Mouse (Mus musculus) midbrain, embryonic 15.5 days (tissue): ENCODE measurements around the gene Sf3b3. TPM values are rescaled to one million over a fixed set of nuclear protein-coding genes. Genes with fewer than 3 reads are reported as not detected.

ENCODE experiments used
- ATAC-seq: fragments of 200-750 bp; cut with Nextera tagmentation; replicated peaks from 2 replicates; pipeline ENCODE4 v1.8.0; 2017; ENCODE audit warnings: moderate TSS enrichment
- H3K27ac ChIP-seq: fragments of 300-500 bp; sonication (generic); 2 replicates; pipeline ENCODE4 v1.5.1; 2015; ENCODE audit warnings: mild to moderate bottlenecking, inconsistent platforms
- H3K27me3 ChIP-seq: fragments of 300-500 bp; sonication (generic); replicated peaks from 2 replicates; pipeline ENCODE4 v1.6.1; 2015; ENCODE audit warnings: inconsistent platforms
- H3K36me3 ChIP-seq: fragments of 300-500 bp; sonication (generic); replicated peaks from 2 replicates; pipeline ENCODE4 v1.6.1; 2015; ENCODE audit warnings: inconsistent platforms
- H3K4me1 ChIP-seq: fragments of 300-500 bp; sonication (generic); 2 replicates; pipeline ENCODE4 v1.6.1; 2015; ENCODE audit warnings: inconsistent platforms
- H3K4me2 ChIP-seq: fragments of 300-500 bp; sonication (generic); 2 replicates; pipeline ENCODE4 v1.6.1; 2015; ENCODE audit warnings: inconsistent platforms, mild to moderate bottlenecking, moderate library complexity
- H3K4me3 ChIP-seq: fragments of 300-500 bp; sonication (generic); 2 replicates; pipeline ENCODE4 v1.5.1; 2015; ENCODE audit warnings: mild to moderate bottlenecking, inconsistent platforms
- H3K9ac ChIP-seq: fragments of 300-500 bp; sonication (generic); 2 replicates; pipeline ENCODE4 v1.6.1; 2015; ENCODE audit warnings: mild to moderate bottlenecking, inconsistent platforms
- H3K9me3 ChIP-seq: fragments of 300-500 bp; sonication (generic); 2 replicates; pipeline ENCODE4 v1.6.1; 2016; ENCODE audit warnings: inconsistent platforms
- WGBS: fragments of 180-500 bp; shearing (Covaris S2); methylation state at CpG from one replicate; pipeline ENCODE4 v1.1.7; 2015; ENCODE audit warnings: mixed read lengths; 5-methylcytosine and 5-hydroxymethylcytosine counted together
- polyA plus RNA-seq: library from polyadenylated mRNA; unstranded; fragments of >200 nt; fragmentation: Nextera tagmentation; extraction: Ambion mirVana; gene quantifications from 2 replicates; pipeline ENCODE4 v1.2.1, GENCODE M21; 2015

Gene Sf3b3
- polyA plus RNA-seq, 1 experiment from 2014 or later = 101 TPM

GRCm38 (mm10) chr8:110779924-110780718 is 66.5 kb downstream of the Sf3b3 start:
- Histone ChIP-seq H3K36me3 (no peaks in the 10 kb centered on the region), H3K27ac (no peak overlapping the region), H3K4me3 (no peak overlapping the region), H3K4me1 (no peaks in the 10 kb centered on the region), H3K27me3 (no peaks in the 10 kb centered on the region), H3K4me2 (no peak overlapping the region), H3K9ac (no peak overlapping the region), H3K9me3 (no peaks in the 10 kb centered on the region)
- 84% methylated on average over 13 of the region's 13 CpGs for WGBS
- no peak for ATAC-seq

GRCm38 (mm10) chr8:110776335-110776734 is 70.3 kb downstream of the Sf3b3 start:
- WGBS = 96% methylated on average over 3 of the region's 3 CpGs

GRCm38 (mm10) chr8:110775721-110776120 is 70.9 kb downstream of the Sf3b3 start:
- no peak overlapping the region for H3K4me3 ChIP-seq
- no peak for ATAC-seq
- no peaks in the 10 kb centered on the region for H3K9me3 ChIP-seq
- no peaks in the 10 kb centered on the region for H3K4me1 ChIP-seq
- no peak overlapping the region for H3K27ac ChIP-seq
- no peaks in the 10 kb centered on the region for H3K27me3 ChIP-seq
- no peak overlapping the region for H3K9ac ChIP-seq
- no peak overlapping the region for H3K4me2 ChIP-seq
- WGBS = 93% methylated on average over 3 of the region's 3 CpGs
- no peaks in the 10 kb centered on the region for H3K36me3 ChIP-seq

More at GRCm38 (mm10) chr8:110776335-110776734, 70.3 kb downstream of the Sf3b3 start:
- no peak for ATAC-seq
- Histone ChIP-seq H3K27me3 (no peaks in the 10 kb centered on the region), H3K36me3 (no peaks in the 10 kb centered on the region), H3K27ac (no peak overlapping the region), H3K4me1 (no peaks in the 10 kb centered on the region), H3K9ac (no peak overlapping the region), H3K4me3 (no peak overlapping the region), H3K9me3 (no peaks in the 10 kb centered on the region), H3K4me2 (no peak overlapping the region)

GRCm38 (mm10) chr8:110775316-110775715 is 71.3 kb downstream of the Sf3b3 start:
- no peak for ATAC-seq
- Histone ChIP-seq H3K4me2 (no peak overlapping the region), H3K9me3 (no peaks in the 10 kb centered on the region), H3K27me3 (no peaks in the 10 kb centered on the region), H3K4me1 (no peaks in the 10 kb centered on the region), H3K9ac (no peak overlapping the region), H3K4me3 (no peak overlapping the region), H3K36me3 (no peaks in the 10 kb centered on the region), H3K27ac (no peak overlapping the region)
- WGBS = 74% methylated on average over 8 of the region's 8 CpGs

- Histone ChIP-seq H3K36me3 (no peaks in the 10 kb centered on the region), H3K9me3 (no peaks in the 10 kb centered on the region), H3K4me3 (no peak overlapping the region), H3K4me2 (no peak overlapping the region), H3K9ac (no peak overlapping the region), H3K4me1 (no peaks in the 10 kb centered on the region), H3K27me3 (no peaks in the 10 kb centered on the region), H3K27ac (no peak overlapping the region)
- WGBS = 87% methylated on average over 6 of the region's 6 CpGs
- ATAC-seq = no peak
Measured at GRCm38 (mm10) chr8:110774725-110775124, 71.9 kb downstream of the Sf3b3 start.

GRCm38 (mm10) chr8:110774047-110774446 is 72.5 kb downstream of the Sf3b3 start:
- ATAC-seq = no peak
- WGBS = 88% methylated on average over 3 of the region's 3 CpGs
- Histone ChIP-seq H3K27ac (no peak overlapping the region), H3K9me3 (no peaks in the 10 kb centered on the region), H3K4me3 (no peak overlapping the region), H3K36me3 (no peaks in the 10 kb centered on the region), H3K27me3 (no peaks in the 10 kb centered on the region), H3K4me2 (no peak overlapping the region), H3K9ac (no peak overlapping the region), H3K4me1 (no peaks in the 10 kb centered on the region)

- H3K36me3 ChIP-seq = no peaks in the 10 kb centered on the region
- no peak overlapping the region for H3K4me3 ChIP-seq
- no peaks in the 10 kb centered on the region for H3K4me1 ChIP-seq
- no peak overlapping the region for H3K27ac ChIP-seq
- WGBS = 88% methylated on average over 7 of the region's 7 CpGs
- no peak overlapping the region for H3K4me2 ChIP-seq
- no peak overlapping the region for H3K9ac ChIP-seq
- H3K9me3 ChIP-seq = no peaks in the 10 kb centered on the region
- ATAC-seq = no peak
- no peaks in the 10 kb centered on the region for H3K27me3 ChIP-seq
Measured at GRCm38 (mm10) chr8:110772452-110772851, 74.1 kb downstream of the Sf3b3 start.

- no peak overlapping the region for H3K4me3 ChIP-seq
- 91% methylated on average over 6 of the region's 6 CpGs for WGBS
- H3K4me1 ChIP-seq = no peaks in the 10 kb centered on the region
- H3K27ac ChIP-seq = no peak overlapping the region
- no peak overlapping the region for H3K9ac ChIP-seq
- H3K27me3 ChIP-seq = no peaks in the 10 kb centered on the region
- no peak for ATAC-seq
- H3K9me3 ChIP-seq = no peaks in the 10 kb centered on the region
- H3K4me2 ChIP-seq = no peak overlapping the region
- H3K36me3 ChIP-seq = no peaks in the 10 kb centered on the region
Measured at GRCm38 (mm10) chr8:110767261-110767660, 79.3 kb downstream of the Sf3b3 start.

GRCm38 (mm10) chr8:110764671-110765070 is 81.9 kb downstream of the Sf3b3 start:
- Histone ChIP-seq H3K9ac (no peak overlapping the region), H3K4me2 (no peak overlapping the region), H3K9me3 (no peaks in the 10 kb centered on the region), H3K4me1 (no peaks in the 10 kb centered on the region), H3K27ac (no peak overlapping the region), H3K27me3 (no peaks in the 10 kb centered on the region), H3K4me3 (no peak overlapping the region), H3K36me3 (no peaks in the 10 kb centered on the region)
- 61% methylated on average over 3 of the region's 3 CpGs for WGBS
- ATAC-seq = no peak

GRCm38 (mm10) chr8:110761988-110762387 is 84.6 kb downstream of the Sf3b3 start:
- Histone ChIP-seq H3K9me3 (no peaks in the 10 kb centered on the region), H3K4me2 (no peak overlapping the region), H3K9ac (no peak overlapping the region), H3K4me1 (no peaks in the 10 kb centered on the region), H3K36me3 (no peaks in the 10 kb centered on the region), H3K27ac (no peak overlapping the region), H3K4me3 (no peak overlapping the region), H3K27me3 (no peaks in the 10 kb centered on the region)
- WGBS = 62% methylated on average over 6 of the region's 6 CpGs
- no peak for ATAC-seq

GRCm38 (mm10) chr8:110761185-110761584 is 85.4 kb downstream of the Sf3b3 start:
- WGBS = 49% methylated on average over 5 of the region's 5 CpGs
- H3K4me2 ChIP-seq = no peak overlapping the region
- H3K4me3 ChIP-seq = no peak overlapping the region
- no peaks in the 10 kb centered on the region for H3K36me3 ChIP-seq
- no peaks in the 10 kb centered on the region for H3K9me3 ChIP-seq
- no peaks in the 10 kb centered on the region for H3K27me3 ChIP-seq
- no peak overlapping the region for H3K9ac ChIP-seq
- H3K27ac ChIP-seq = no peak overlapping the region
- no peaks in the 10 kb centered on the region for H3K4me1 ChIP-seq
- ATAC-seq = no peak

GRCm38 (mm10) chr8:110760280-110760940 is 86.2 kb downstream of the Sf3b3 start:
- 71% methylated on average over 7 of the region's 7 CpGs for WGBS
- Histone ChIP-seq H3K27me3 (no peaks in the 10 kb centered on the region), H3K9me3 (no peaks in the 10 kb centered on the region), H3K4me1 (no peaks in the 10 kb centered on the region), H3K9ac (no peak overlapping the region), H3K4me3 (no peak overlapping the region), H3K36me3 (no peaks in the 10 kb centered on the region), H3K27ac (no peak overlapping the region), H3K4me2 (no peak overlapping the region)
- no peak for ATAC-seq
